ENCODE assay signal across 33 mouse cellular contexts in genomic region chr13:95829431-95830171, GRCm38 (mm10).
DNase-seq lines count a peak whose midpoint lies in the region; ATAC-seq and TF ChIP-seq lines count a peak whose summit lies in the region.
"Had no signal": no experiment of that assay in that cellular context is flagged by ENCODE, and none has a peak within 500 bp of the region (broad histone marks: within the 10 kb centered on the region; RNA-seq: fewer than 3 reads in every experiment).

No protein-coding gene starts in this region.

- no peaks in the 10 kb centered on the region for H3K36me3 ChIP-seq in intestine, postnatal 0 days (ENCODE audit: control insufficient read depth, insufficient read depth)
- no peaks in the 10 kb centered on the region for H3K36me3 ChIP-seq in stomach, embryonic 15.5 days
- H3K36me3 ChIP-seq: G1E; heart, embryonic 12.5 days; hindbrain, embryonic 13.5 days had no signal

- no peak overlapping the region for H3K27ac ChIP-seq in intestine, postnatal 0 days (ENCODE audit: low read depth, low read length)
- no peak overlapping the region for H3K27ac ChIP-seq in stomach, embryonic 15.5 days
- H3K27ac ChIP-seq: embryonic facial prominence, embryonic 13.5 days; forebrain, embryonic 10.5 days; hindbrain, embryonic 13.5 days; kidney, postnatal 0 days; liver, embryonic 12.5 days had no signal

- no peaks in the 10 kb centered on the region for H3K27me3 ChIP-seq in intestine, postnatal 0 days (replicated peaks; ENCODE audit: control insufficient read depth, insufficient read depth, low read length)
- no peaks in the 10 kb centered on the region for H3K27me3 ChIP-seq in stomach, embryonic 15.5 days (replicated peaks)
- H3K27me3 ChIP-seq: CH12.LX; embryonic facial prominence, embryonic 13.5 days; heart, embryonic 12.5 days; hindbrain, embryonic 13.5 days; liver, embryonic 12.5 days had no signal

- peaks cover 6% of the 10 kb centered on the region; the same call in 1 of the 2 replicates for H3K4me1 ChIP-seq in intestine, postnatal 0 days (replicated peaks; ENCODE audit: control insufficient read depth, insufficient read depth, low read length)
- 0 out of 2 replicates have a peak, but pooled peaks cover 8% of the 10 kb centered on the region for H3K4me1 ChIP-seq in stomach, embryonic 15.5 days

- H3K9ac ChIP-seq in intestine, postnatal 0 days (ENCODE audit: low read depth, low read length), result no peak overlapping the region
- H3K9ac ChIP-seq in stomach, embryonic 15.5 days, result no peak overlapping the region
- H3K9ac ChIP-seq: embryonic facial prominence, embryonic 13.5 days; forebrain, postnatal 0 days; heart, embryonic 12.5 days; hindbrain, embryonic 13.5 days; liver, embryonic 12.5 days; liver, postnatal 0 days had no signal

- no peak for TF ChIP-seq CTCF in intestine, postnatal 0 days (IDR thresholded peaks at IDR 0.05; ENCODE audit: low read depth)

- WGBS in intestine, postnatal 0 days, result 69% methylated on average over 7 of the region's 7 CpGs
- 78% methylated on average over 7 of the region's 7 CpGs for WGBS in stomach, embryonic 15.5 days

- no peaks in the 10 kb centered on the region for H3K9me3 ChIP-seq in intestine, postnatal 0 days (ENCODE audit: control insufficient read depth)
- H3K9me3 ChIP-seq in stomach, embryonic 15.5 days, result no peaks in the 10 kb centered on the region
- H3K9me3 ChIP-seq: forebrain, embryonic 10.5 days; G1E; liver, embryonic 12.5 days had no signal

- H3K4me2 ChIP-seq in intestine, postnatal 0 days (replicated peaks; ENCODE audit: low read depth), result 0 out of 2 replicates have a peak overlapping the region, but pooled peaks have one; percentile 3
- H3K4me2 ChIP-seq in stomach, embryonic 15.5 days, result no peak overlapping the region
- H3K4me2 ChIP-seq: embryonic facial prominence, embryonic 13.5 days; heart, embryonic 12.5 days; hindbrain, embryonic 13.5 days; liver, embryonic 12.5 days; midbrain, embryonic 11.5 days had no signal

- peak; percentile 63; the same call in 1 of the 2 replicates for ATAC-seq in frontal cortex, adult (ENCODE audit: low TSS enrichment)
- peak; percentile 52; the same call in 1 of the 2 replicates for ATAC-seq in intestine, postnatal 0 days
- peak; percentile 76; the same call in 1 of the 2 replicates for ATAC-seq in stomach, embryonic 15.5 days (ENCODE audit: insufficient read depth, low FRiP score, low read depth)
- ATAC-seq: forebrain, postnatal 0 days; liver, embryonic 12.5 days; liver, postnatal 0 days; lung, postnatal 0 days; midbrain, embryonic 16.5 days; Patski had no signal

- H3K4me3 ChIP-seq in intestine, postnatal 0 days (ENCODE audit: low read depth, low read length), result no peak overlapping the region
- no peak overlapping the region for H3K4me3 ChIP-seq in stomach, embryonic 15.5 days (replicated peaks)
- H3K4me3 ChIP-seq: embryonic facial prominence, embryonic 13.5 days; forebrain, embryonic 10.5 days; heart, embryonic 12.5 days; hindbrain, embryonic 13.5 days; liver, embryonic 12.5 days had no signal

- no peak for DNase-seq in frontal cortex, postnatal 36 days (ENCODE audit: low spot score in 2 of 2)
- DNase-seq in ES-CJ7 (ENCODE audit: low read depth, low spot score), result peak; percentile 42
- no peak for DNase-seq in thymus, postnatal 14 days
- DNase-seq in adrenal gland, postnatal 36 days, result no peak
- DNase-seq in layer of hippocampus, postnatal 10 days (ENCODE audit: low spot score in 2 of 2), result no peak
- DNase-seq: cerebellum, adult 11-12 months; cerebellum, adult 9-11 months; forebrain, postnatal 0 days; gastrocnemius, postnatal 14 days; heart, adult 18-20 months; heart, postnatal 4 days; kidney, adult 18-20 months; kidney, postnatal 4 days; layer of hippocampus, adult 9-11 months; left cerebral cortex, postnatal 4 days; liver, postnatal 0 days; right cerebral cortex, adult 18-20 months; thymus, postnatal 36 days had no signal
